Mouse (Mus musculus) kidney, adult 2 months (tissue): ENCODE data around the gene Cfdp1. TPM values are rescaled to one million over a fixed set of nuclear protein-coding genes. Genes with fewer than 3 reads are reported as not detected.

Source experiments
- DNase-seq: peaks from one replicate; pipeline ENCODE4 v3.0.0; 2021
- H3K27ac ChIP-seq: fragments of 200-500 bp; 2 replicates; pipeline ENCODE4 v1.5.1; 2012; ENCODE audit warnings: low read depth, low read length, control low read depth, inconsistent platforms; ENCODE audit not compliant: insufficient read depth
- H3K27me3 ChIP-seq: fragments of 200-500 bp; replicated peaks from 2 replicates; pipeline ENCODE4 v1.6.1; 2012; ENCODE audit warnings: mild to moderate bottlenecking, moderate library complexity, low read length, inconsistent platforms; ENCODE audit not compliant: control insufficient read depth, insufficient read depth
- H3K36me3 ChIP-seq: fragments of 200-500 bp; 2 replicates; pipeline ENCODE4 v1.6.1; 2012; ENCODE audit warnings: mild to moderate bottlenecking, moderate library complexity, low read length, inconsistent platforms; ENCODE audit not compliant: control insufficient read depth, insufficient read depth
- H3K4me1 ChIP-seq: fragments of 200-500 bp; 2 replicates; pipeline ENCODE4 v1.6.1; 2011; ENCODE audit warnings: low read length; ENCODE audit not compliant: control insufficient read depth, insufficient read depth
- H3K4me3 ChIP-seq: fragments of 200-500 bp; 2 replicates; pipeline ENCODE4 v1.5.1; 2011; ENCODE audit warnings: mild to moderate bottlenecking, low read depth, low read length, control low read depth; ENCODE audit not compliant: insufficient read depth
- CTCF ChIP-seq: fragments of 200-500 bp; conservative IDR thresholded peaks from 2 replicates; pipeline ENCODE4 v1.5.1; 2011; ENCODE audit warnings: low read depth, mild to moderate bottlenecking, control low read depth, low read length, moderate library complexity, mixed read lengths; ENCODE audit not compliant: insufficient read depth, insufficient read length
- POLR2A ChIP-seq: fragments of 200-500 bp; IDR thresholded peaks from one replicate; pipeline ENCODE4 v1.6.1; 2011; ENCODE audit warnings: low read depth, low read length, control low read depth
- WGBS: fragments of 180-500 bp; shearing (Covaris S2); methylation state at CpG from one replicate; pipeline ENCODE4 v1.1.7; 2018; 5-methylcytosine and 5-hydroxymethylcytosine counted together
- polyA plus RNA-seq: library from polyadenylated mRNA; depleted of rRNA; stranded (reverse); fragments of >200 nt; gene quantifications from 2 replicates; pipeline ENCODE4 v1.2.3, GENCODE M21; 2012; rRNA removed

Cfdp1 gene
- polyA plus RNA-seq, 1 experiment, result 12.5 TPM

- no peak for DNase-seq
- Histone ChIP-seq H3K4me3 (no peak overlapping the region), H3K27me3 (no peaks in the 10 kb centered on the region), H3K36me3 (no peaks in the 10 kb centered on the region), H3K27ac (peak overlapping the region; percentile 84), H3K4me1 (peaks cover 81% of the 10 kb centered on the region)
- 34% methylated on average over 5 of the region's 5 CpGs for WGBS
- TF ChIP-seq CTCF (no peak), POLR2A (no peak)
Observed at GRCm38 (mm10) chr8:111728481-111728880, 125.6 kb downstream of the Cfdp1 start.

- H3K4me1 ChIP-seq, result peaks cover 72% of the 10 kb centered on the region
- 42% methylated on average over 4 of the region's 4 CpGs for WGBS
Observed at GRCm38 (mm10) chr8:111727553-111727952, 126.5 kb downstream of the Cfdp1 start.

GRCm38 (mm10) chr8:111726102-111726900, 127.8 kb downstream of the Cfdp1 start:
- TF ChIP-seq CTCF (no peak), POLR2A (no peak)
- H3K36me3 ChIP-seq, result no peaks in the 10 kb centered on the region
- H3K27me3 ChIP-seq, result no peaks in the 10 kb centered on the region
- peaks cover 67% of the 10 kb centered on the region for H3K4me1 ChIP-seq
- peak; percentile 97 for DNase-seq
- peak overlapping the region; percentile 97 for H3K27ac ChIP-seq
- no peak overlapping the region for H3K4me3 ChIP-seq
- 9% methylated on average over 7 of the region's 7 CpGs for WGBS

More at GRCm38 (mm10) chr8:111727553-111727952, 126.5 kb downstream of the Cfdp1 start:
- TF ChIP-seq CTCF, result no peak
- TF ChIP-seq POLR2A, result no peak
- DNase-seq, result peak; percentile 62
- Histone ChIP-seq H3K27ac (peak overlapping the region; percentile 97), H3K36me3 (no peaks in the 10 kb centered on the region), H3K27me3 (no peaks in the 10 kb centered on the region), H3K4me3 (no peak overlapping the region)

- WGBS, result 69% methylated on average over 6 of the region's 6 CpGs
Observed at GRCm38 (mm10) chr8:111725341-111725740, 128.8 kb downstream of the Cfdp1 start.

DNA sequence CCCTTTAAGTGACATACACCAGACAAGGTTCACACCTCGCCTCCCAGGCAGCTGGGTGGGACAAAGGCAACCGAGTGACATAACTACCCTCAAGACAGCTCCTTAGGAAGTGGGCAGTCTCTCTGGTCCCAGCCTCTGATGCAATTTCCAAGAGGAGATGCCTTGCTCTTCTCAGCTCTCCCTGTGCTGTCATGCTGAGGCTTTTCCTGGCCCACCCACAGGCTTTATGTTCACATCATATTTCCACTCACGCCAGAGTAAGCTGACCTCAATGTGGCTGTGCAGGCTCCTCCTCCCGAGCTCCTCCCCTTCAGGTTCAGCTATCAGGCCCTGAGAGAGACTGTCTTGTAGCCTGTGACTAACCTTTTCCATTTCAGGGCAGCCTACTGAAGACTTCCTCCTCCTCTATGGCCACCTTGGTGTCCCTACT, 134.0 kb downstream of the Cfdp1 start:
- H3K27ac ChIP-seq, result no peak overlapping the region
- TF ChIP-seq CTCF, result no peak
- no peak for TF ChIP-seq POLR2A
- H3K27me3 ChIP-seq, result no peaks in the 10 kb centered on the region
- no peak overlapping the region for H3K4me3 ChIP-seq
- H3K4me1 ChIP-seq, result peaks cover 38% of the 10 kb centered on the region
- WGBS, result 41% methylated on average over 4 of the region's 4 CpGs
- no peak for DNase-seq
- H3K36me3 ChIP-seq, result peaks cover 7% of the 10 kb centered on the region; the same call in 1 of the 2 replicates

More at GRCm38 (mm10) chr8:111725341-111725740, 128.8 kb downstream of the Cfdp1 start:
- TF ChIP-seq CTCF (no peak), POLR2A (no peak)
- peaks cover 4% of the 10 kb centered on the region; the same call in 1 of the 2 replicates for H3K36me3 ChIP-seq
- H3K27ac ChIP-seq, result peak overlapping the region; percentile 28; the same call in 1 of the 2 replicates
- H3K4me3 ChIP-seq, result no peak overlapping the region
- peaks cover 57% of the 10 kb centered on the region for H3K4me1 ChIP-seq
- DNase-seq, result no peak
- no peaks in the 10 kb centered on the region for H3K27me3 ChIP-seq

- 19% methylated on average over 5 of the region's 5 CpGs for WGBS
- H3K36me3 ChIP-seq, result peaks cover 12% of the 10 kb centered on the region; the same call in 1 of the 2 replicates
- H3K4me1 ChIP-seq, result peaks cover 27% of the 10 kb centered on the region
- DNase-seq, result peak; percentile 28
- H3K4me3 ChIP-seq, result no peak overlapping the region
- H3K27ac ChIP-seq, result no peak overlapping the region
- no peak for TF ChIP-seq POLR2A
- no peak for TF ChIP-seq CTCF
- H3K27me3 ChIP-seq, result no peaks in the 10 kb centered on the region
Observed at GRCm38 (mm10) chr8:111718937-111719336, 135.2 kb downstream of the Cfdp1 start.

Other genes starting within 250 kb of the Cfdp1 start
- 336 and 441 TPM in 2 replicates for gene Ldhd, start 223.9 kb downstream of the Cfdp1 start, polyA plus RNA-seq
- gene Zfp1, start 210.9 kb downstream of the Cfdp1 start, polyA plus RNA-seq, result 6.6 and 7.5 TPM in 2 replicates
- 0.17 and 0.29 TPM in 2 replicates for gene Ctrb1, start 163.3 kb downstream of the Cfdp1 start, polyA plus RNA-seq
- gene Bcar1, start 110.5 kb downstream of the Cfdp1 start, polyA plus RNA-seq, result 115 and 137 TPM in 2 replicates
- gene Tmem170, start 22.5 kb upstream of the Cfdp1 start, polyA plus RNA-seq, result 6.0 and 6.9 TPM in 2 replicates
- 0.06 TPM in 1 of 2 replicates, not detected in the other for gene Chst5, start 56.2 kb upstream of the Cfdp1 start, polyA plus RNA-seq
- 11.2 and 13.6 TPM in 2 replicates for gene Tmem231, start 79.6 kb upstream of the Cfdp1 start, polyA plus RNA-seq
- gene Gabarapl2, start 86.4 kb upstream of the Cfdp1 start, polyA plus RNA-seq, result 53.3 and 74.1 TPM in 2 replicates
- 2.9 and 3.3 TPM in 2 replicates for gene Adat1, start 138.0 kb upstream of the Cfdp1 start, polyA plus RNA-seq
- 48.4 and 55.4 TPM in 2 replicates for gene Kars, start 157.0 kb upstream of the Cfdp1 start, polyA plus RNA-seq
- 9.0 and 9.3 TPM in 2 replicates for gene Terf2ip, start 157.1 kb upstream of the Cfdp1 start, polyA plus RNA-seq
- gene Gm6793, start 160.7 kb upstream of the Cfdp1 start, polyA plus RNA-seq, result 0.11 TPM in 1 of 2 replicates, not detected in the other